Mouse (Mus musculus): ENCODE measurements at regions not wholly inside any gene's neighbourhood (a gene's known extent, or its start where the extent isn't known, plus 50 kb on each side); places are given as distances from the start of the nearest gene placed in this dataset.
A peak's percentile ranks its signal among the peaks of the same experiment; 100 is the strongest.

- 35% methylated on average over 6 of the region's 6 CpGs for WGBS
- ATAC-seq (ENCODE audit: low FRiP score), result no peak
Measured at GRCm38 (mm10) chr7:113130552-113130951, 76.7 kb upstream of the Arntl start.

GRCm38 (mm10) chr7:113131945-113132538 is 75.2 kb upstream of the Arntl start:
- no peak overlapping the region for H3K4me3 ChIP-seq (replicated peaks; ENCODE audit: low read length)
- no peaks in the 10 kb centered on the region for H3K9me3 ChIP-seq (ENCODE audit: control insufficient read depth, low read length)
- no peaks in the 10 kb centered on the region for H3K27me3 ChIP-seq (ENCODE audit: control insufficient read depth, insufficient read depth, low read length)
- H3K36me3 ChIP-seq (replicated peaks; ENCODE audit: control insufficient read depth, insufficient read depth), result no peaks in the 10 kb centered on the region
- WGBS, result 5% methylated on average over 6 of the region's 6 CpGs
- peak; percentile 94 for DNase-seq (ENCODE audit: low spot score)
- no peak overlapping the region for H3K4me2 ChIP-seq (replicated peaks)
- H3K4me1 ChIP-seq (replicated peaks; ENCODE audit: control insufficient read depth, insufficient read depth, low read length), result peaks cover 7% of the 10 kb centered on the region
- no peak overlapping the region for H3K27ac ChIP-seq
- ATAC-seq (ENCODE audit: low FRiP score), result peak; percentile 46; the same call in 1 of the 2 replicates
- no peak overlapping the region for H3K9ac ChIP-seq

More at GRCm38 (mm10) chr7:113130552-113130951, 76.7 kb upstream of the Arntl start:
- Histone ChIP-seq H3K4me1 (replicated peaks; ENCODE audit: control insufficient read depth, insufficient read depth, low read length) (peaks cover 7% of the 10 kb centered on the region), H3K9ac (no peak overlapping the region), H3K4me2 (replicated peaks) (no peak overlapping the region), H3K27ac (no peak overlapping the region; the same call in 1 of the 2 replicates), H3K9me3 (ENCODE audit: control insufficient read depth, low read length) (no peaks in the 10 kb centered on the region), H3K4me3 (replicated peaks; ENCODE audit: low read length) (no peak overlapping the region), H3K36me3 (replicated peaks; ENCODE audit: control insufficient read depth, insufficient read depth) (no peaks in the 10 kb centered on the region), H3K27me3 (ENCODE audit: control insufficient read depth, insufficient read depth, low read length) (no peaks in the 10 kb centered on the region)
- DNase-seq (ENCODE audit: low spot score), result no peak

DNA sequence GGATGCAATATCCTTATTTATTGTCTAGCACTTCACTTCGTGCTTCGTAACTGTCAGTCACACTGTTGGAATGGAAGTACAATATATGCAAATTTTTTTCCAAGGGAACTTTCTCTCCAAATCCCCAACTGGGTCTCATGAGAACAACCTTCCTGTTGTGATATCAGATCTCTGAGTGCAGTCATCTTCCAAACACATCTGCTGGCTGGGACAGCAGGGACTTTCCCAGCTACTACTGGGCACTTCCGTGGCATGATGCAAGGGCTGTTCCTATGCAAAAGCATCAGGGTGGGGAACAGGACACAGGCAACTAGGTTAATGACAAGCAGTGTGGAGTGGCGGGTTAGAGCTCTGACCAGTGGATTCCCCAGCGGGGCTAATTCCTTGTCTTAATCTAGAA is 73.4 kb upstream of the Arntl start:
- no peak overlapping the region for H3K9ac ChIP-seq
- DNase-seq (ENCODE audit: low spot score) (no peak), ATAC-seq (ENCODE audit: low FRiP score) (no peak)
- no peak overlapping the region for H3K4me3 ChIP-seq (replicated peaks; ENCODE audit: low read length)
- H3K4me1 ChIP-seq (replicated peaks; ENCODE audit: control insufficient read depth, insufficient read depth, low read length), result peaks cover 7% of the 10 kb centered on the region
- H3K4me2 ChIP-seq (replicated peaks), result no peak overlapping the region
- no peaks in the 10 kb centered on the region for H3K27me3 ChIP-seq (ENCODE audit: control insufficient read depth, insufficient read depth, low read length)
- no peaks in the 10 kb centered on the region for H3K36me3 ChIP-seq (replicated peaks; ENCODE audit: control insufficient read depth, insufficient read depth)
- 72% methylated on average over 5 of the region's 5 CpGs for WGBS
- no peaks in the 10 kb centered on the region for H3K9me3 ChIP-seq (ENCODE audit: control insufficient read depth, low read length)
- H3K27ac ChIP-seq, result no peak overlapping the region

DNA sequence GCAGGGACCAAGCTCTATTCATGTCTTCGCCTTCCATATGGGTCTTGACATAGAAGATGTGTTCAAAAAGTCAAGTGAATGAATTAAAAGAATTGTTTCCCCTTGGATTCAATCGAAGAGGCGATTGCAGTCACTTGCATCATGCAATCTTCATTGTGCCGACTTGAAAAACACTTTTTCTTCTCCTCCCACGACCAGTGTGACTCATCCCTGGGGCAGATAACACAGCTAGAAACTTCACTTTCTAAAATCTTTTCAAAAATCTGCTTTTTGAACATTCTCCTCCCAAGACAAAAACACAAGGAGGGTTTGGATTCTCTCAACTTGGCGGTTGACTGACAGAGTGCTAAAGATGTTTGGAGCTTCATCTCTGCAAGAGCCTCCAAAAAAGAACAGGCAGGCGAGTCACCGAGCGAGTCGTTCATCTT is 67.2 kb upstream of the Arntl start:
- DNase-seq (ENCODE audit: low spot score), result no peak
- Histone ChIP-seq H3K4me3 (replicated peaks; ENCODE audit: low read length) (no peak overlapping the region), H3K27ac (no peak overlapping the region), H3K9ac (no peak overlapping the region), H3K27me3 (ENCODE audit: control insufficient read depth, insufficient read depth, low read length) (no peaks in the 10 kb centered on the region), H3K4me2 (replicated peaks) (no peak overlapping the region), H3K9me3 (ENCODE audit: control insufficient read depth, low read length) (no peaks in the 10 kb centered on the region), H3K4me1 (replicated peaks; ENCODE audit: control insufficient read depth, insufficient read depth, low read length) (0 out of 2 replicates have a peak, but pooled peaks cover 4% of the 10 kb centered on the region), H3K36me3 (replicated peaks; ENCODE audit: control insufficient read depth, insufficient read depth) (no peaks in the 10 kb centered on the region)
- WGBS, result 87% methylated on average over 10 of the region's 10 CpGs
- no peak for ATAC-seq (ENCODE audit: low FRiP score)

GRCm38 (mm10) chr7:113141846-113142683 is 65.2 kb upstream of the Arntl start:
- Histone ChIP-seq H3K27me3 (ENCODE audit: control insufficient read depth, insufficient read depth, low read length) (no peaks in the 10 kb centered on the region), H3K4me1 (replicated peaks; ENCODE audit: control insufficient read depth, insufficient read depth, low read length) (0 out of 2 replicates have a peak, but pooled peaks cover 4% of the 10 kb centered on the region), H3K4me3 (replicated peaks; ENCODE audit: low read length) (no peak overlapping the region), H3K4me2 (replicated peaks) (no peak overlapping the region), H3K36me3 (replicated peaks; ENCODE audit: control insufficient read depth, insufficient read depth) (no peaks in the 10 kb centered on the region), H3K9me3 (ENCODE audit: control insufficient read depth, low read length) (no peaks in the 10 kb centered on the region), H3K27ac (no peak overlapping the region), H3K9ac (no peak overlapping the region)
- ATAC-seq (ENCODE audit: low FRiP score) (no peak), DNase-seq (ENCODE audit: low spot score) (no peak)
- WGBS, result 19% methylated on average over 10 of the region's 10 CpGs

- Histone ChIP-seq H3K4me1 (replicated peaks; ENCODE audit: control insufficient read depth, insufficient read depth, low read length) (peaks cover 4% of the 10 kb centered on the region; the same call in 1 of the 2 replicates), H3K36me3 (replicated peaks; ENCODE audit: control insufficient read depth, insufficient read depth) (no peaks in the 10 kb centered on the region), H3K27ac (no peak overlapping the region), H3K9ac (no peak overlapping the region), H3K4me2 (replicated peaks) (no peak overlapping the region), H3K27me3 (ENCODE audit: control insufficient read depth, insufficient read depth, low read length) (no peaks in the 10 kb centered on the region), H3K4me3 (replicated peaks; ENCODE audit: low read length) (no peak overlapping the region), H3K9me3 (ENCODE audit: control insufficient read depth, low read length) (no peaks in the 10 kb centered on the region)
- WGBS, result 8% methylated on average over 7 of the region's 7 CpGs
- peak; percentile 66; the same call in 1 of the 2 replicates for ATAC-seq (ENCODE audit: low FRiP score)
- peak; percentile 97 for DNase-seq (ENCODE audit: low spot score)
Measured at GRCm38 (mm10) chr7:113143552-113143951, 63.7 kb upstream of the Arntl start.

DNA sequence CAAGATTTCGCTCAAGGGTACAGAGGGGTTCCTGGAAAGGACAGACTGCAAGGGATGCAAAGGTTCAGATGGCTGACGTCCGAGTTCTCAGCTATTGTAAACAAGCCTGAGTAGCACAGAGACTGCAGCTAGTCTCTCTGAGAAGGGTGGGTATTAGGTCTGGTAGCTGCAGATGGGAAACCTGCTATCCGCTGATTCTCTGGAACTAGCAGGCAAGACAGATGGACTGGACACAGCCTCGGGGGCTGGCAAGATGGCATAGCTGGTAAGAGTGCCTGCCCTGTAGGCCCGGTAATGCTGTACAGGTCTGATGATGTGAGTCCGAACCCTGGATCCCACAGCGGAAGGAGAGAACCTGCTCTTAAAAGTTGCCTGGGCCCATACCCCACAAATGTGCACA is 62.2 kb upstream of the Arntl start:
- Histone ChIP-seq H3K4me3 (replicated peaks; ENCODE audit: low read length) (no peak overlapping the region), H3K9me3 (ENCODE audit: control insufficient read depth, low read length) (no peaks in the 10 kb centered on the region), H3K4me1 (replicated peaks; ENCODE audit: control insufficient read depth, insufficient read depth, low read length) (peaks cover 4% of the 10 kb centered on the region; the same call in 1 of the 2 replicates), H3K36me3 (replicated peaks; ENCODE audit: control insufficient read depth, insufficient read depth) (no peaks in the 10 kb centered on the region), H3K27me3 (ENCODE audit: control insufficient read depth, insufficient read depth, low read length) (no peaks in the 10 kb centered on the region; the same call in 1 of the 2 replicates), H3K4me2 (replicated peaks) (no peak overlapping the region), H3K27ac (no peak overlapping the region), H3K9ac (no peak overlapping the region)
- WGBS, result 88% methylated on average over 8 of the region's 8 CpGs
- DNase-seq (ENCODE audit: low spot score) (no peak), ATAC-seq (ENCODE audit: low FRiP score) (no peak)

GRCm38 (mm10) chr7:113146108-113146507 is 61.2 kb upstream of the Arntl start:
- no peak overlapping the region for H3K4me3 ChIP-seq (replicated peaks; ENCODE audit: low read length)
- H3K4me1 ChIP-seq (replicated peaks; ENCODE audit: control insufficient read depth, insufficient read depth, low read length), result peaks cover 4% of the 10 kb centered on the region; the same call in 1 of the 2 replicates
- no peak overlapping the region for H3K27ac ChIP-seq
- H3K27me3 ChIP-seq (ENCODE audit: control insufficient read depth, insufficient read depth, low read length), result no peaks in the 10 kb centered on the region; the same call in 1 of the 2 replicates
- H3K36me3 ChIP-seq (replicated peaks; ENCODE audit: control insufficient read depth, insufficient read depth), result no peaks in the 10 kb centered on the region
- no peak overlapping the region for H3K4me2 ChIP-seq (replicated peaks)
- no peaks in the 10 kb centered on the region for H3K9me3 ChIP-seq (ENCODE audit: control insufficient read depth, low read length)
- 87% methylated on average over 2 of the region's 2 CpGs for WGBS
- ATAC-seq (ENCODE audit: low FRiP score) (no peak), DNase-seq (ENCODE audit: low spot score) (no peak)
- H3K9ac ChIP-seq, result no peak overlapping the region

DNA sequence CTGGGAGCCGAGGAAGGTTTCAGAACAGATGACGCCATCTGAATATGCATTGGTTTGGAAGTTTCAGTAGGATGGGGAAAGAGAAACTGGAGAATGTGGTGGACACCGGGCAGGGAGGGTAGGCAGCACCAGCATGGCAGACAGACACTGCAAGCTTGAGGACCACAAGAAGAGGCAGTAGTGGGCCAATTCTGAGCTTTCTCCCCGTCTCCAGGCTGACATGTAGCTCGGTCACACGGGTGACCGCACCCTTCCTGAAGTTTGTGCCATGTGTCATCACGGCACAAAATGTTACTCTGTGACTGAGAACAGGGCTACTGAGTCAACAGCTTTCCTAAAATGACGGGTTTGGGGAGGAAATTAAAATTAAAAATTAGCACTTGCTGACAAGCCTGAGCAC is 60.7 kb upstream of the Arntl start:
- DNase-seq (ENCODE audit: low spot score) (no peak), ATAC-seq (ENCODE audit: low FRiP score) (no peak)
- Histone ChIP-seq H3K9me3 (ENCODE audit: control insufficient read depth, low read length) (no peaks in the 10 kb centered on the region), H3K4me2 (replicated peaks) (no peak overlapping the region), H3K27ac (no peak overlapping the region), H3K4me1 (replicated peaks; ENCODE audit: control insufficient read depth, insufficient read depth, low read length) (peaks cover 4% of the 10 kb centered on the region; the same call in 1 of the 2 replicates), H3K36me3 (replicated peaks; ENCODE audit: control insufficient read depth, insufficient read depth) (no peaks in the 10 kb centered on the region), H3K27me3 (ENCODE audit: control insufficient read depth, insufficient read depth, low read length) (no peaks in the 10 kb centered on the region; the same call in 1 of the 2 replicates), H3K4me3 (replicated peaks; ENCODE audit: low read length) (no peak overlapping the region), H3K9ac (no peak overlapping the region)
- 91% methylated on average over 9 of the region's 9 CpGs for WGBS
